Mouse (Mus musculus) CD8-positive naive resting alpha-beta T cell, adult 2 months (primary cell): ENCODE data around the gene Spata2.

Source experiments
- DNase-seq, 2 experiments: peaks; one replicate each; pipeline ENCODE4 v3.0.0; 2022; ENCODE audit warnings: low read depth in 2 of 2, low spot score in 2 of 2

The Spata2 gene

DNA sequence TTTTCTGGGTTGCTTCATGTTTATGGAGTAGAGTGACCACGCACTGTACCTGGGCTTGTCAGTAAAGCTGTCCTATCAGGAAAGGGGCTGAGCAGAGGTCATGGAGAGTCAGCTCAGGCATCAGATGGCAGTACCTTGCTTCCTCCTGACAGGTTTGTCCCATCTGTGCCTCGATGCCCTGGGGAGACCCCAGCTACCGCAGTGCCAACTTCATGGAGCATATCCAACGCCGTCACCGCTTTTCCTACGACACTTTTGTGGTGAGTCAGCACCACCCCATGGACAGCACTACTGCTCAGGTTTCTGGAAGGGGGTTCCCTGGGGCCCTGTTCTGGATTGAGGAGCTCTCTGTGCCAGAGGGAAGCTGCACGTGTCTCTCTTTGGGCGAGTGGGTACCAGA is 19.7 kb upstream of the Spata2 start:
- DNase-seq: no peak

- no peak for DNase-seq
Observed at GRCm38 (mm10) chr2:167510485-167510884, 17.8 kb upstream of the Spata2 start.

- DNase-seq: no peak
Observed at GRCm38 (mm10) chr2:167508569-167508968, 15.9 kb upstream of the Spata2 start.

- no peak for DNase-seq
Observed at GRCm38 (mm10) chr2:167507719-167508385, 15.2 kb upstream of the Spata2 start.

- DNase-seq: no peak
Observed at GRCm38 (mm10) chr2:167506546-167507260, 14.0 kb upstream of the Spata2 start.

DNA sequence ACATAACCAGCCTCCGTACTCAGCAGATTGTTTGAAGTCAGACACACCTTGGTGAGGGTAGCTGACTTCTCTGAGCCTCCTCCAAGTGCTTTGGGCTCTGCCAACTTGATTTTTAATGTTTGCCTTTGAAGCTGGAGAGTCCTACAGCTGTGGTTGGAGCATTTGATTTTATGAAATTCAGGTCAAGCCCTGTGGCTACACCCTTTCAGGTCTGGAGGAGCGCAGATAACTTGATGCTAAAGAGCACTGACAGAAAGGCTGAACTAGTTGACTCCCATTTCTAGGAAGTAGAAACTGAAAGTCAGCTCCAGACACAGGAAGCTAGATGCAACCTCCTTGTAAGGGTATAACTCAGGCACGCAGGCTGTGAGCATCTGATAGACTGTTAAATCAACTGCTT is 12.4 kb upstream of the Spata2 start:
- peak; percentile 46 to 61 for DNase-seq

GRCm38 (mm10) chr2:167503896-167504349 is 11.2 kb upstream of the Spata2 start:
- DNase-seq: no peak

GRCm38 (mm10) chr2:167503253-167503895 is 10.7 kb upstream of the Spata2 start:
- peak; percentile 89 to 90 for DNase-seq

- no peak for DNase-seq
Observed at GRCm38 (mm10) chr2:167502554-167503252, 10.0 kb upstream of the Spata2 start.

GRCm38 (mm10) chr2:167497272-167497671 is 4.6 kb upstream of the Spata2 start:
- DNase-seq: peak; percentile 61 to 80

- DNase-seq: no peak
Observed at GRCm38 (mm10) chr2:167496437-167496836, 3.8 kb upstream of the Spata2 start.

GRCm38 (mm10) chr2:167491757-167492708 is 654 bp downstream of the Spata2 start, which contains the start of gene Rnf114:
Rnf114 (plus strand) TSS chr2:167492645.
- DNase-seq: peak in 1 of 2 experiments; percentile 12

DNA sequence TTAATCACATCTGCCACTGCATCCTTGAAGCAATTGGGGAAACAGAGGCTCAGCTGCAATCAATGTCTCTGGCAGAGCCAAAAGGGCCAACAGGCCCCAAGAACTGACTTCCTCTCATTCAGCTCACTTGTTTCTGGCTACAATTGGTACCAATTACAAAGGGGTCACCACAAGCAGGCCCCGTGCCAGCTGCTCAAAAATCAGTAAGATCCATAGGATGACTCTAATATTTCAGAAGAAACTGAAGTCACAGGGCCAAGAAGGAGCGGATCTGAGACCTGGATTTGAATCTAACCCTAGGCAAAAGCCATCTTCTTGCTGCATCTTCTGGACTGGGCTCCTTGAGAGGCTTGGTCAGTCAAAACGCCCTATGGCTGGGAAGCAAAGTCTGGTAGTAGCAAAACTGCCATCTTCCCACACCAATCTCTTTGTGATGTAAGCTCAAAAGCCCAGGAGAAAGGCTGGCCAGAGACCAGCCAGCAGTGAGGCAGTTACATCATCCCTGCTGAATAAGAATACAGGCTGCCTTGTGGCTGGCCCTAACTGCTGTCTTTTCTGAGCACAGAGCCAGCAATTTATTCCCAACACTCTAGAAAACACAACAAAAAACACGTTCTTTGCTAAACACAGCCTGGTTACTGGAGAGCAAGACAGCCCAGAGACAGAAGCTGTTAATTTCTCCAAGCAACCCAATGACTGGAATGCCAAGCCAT is 1.7 kb downstream of the Spata2 start:
- no peak for DNase-seq

DNA sequence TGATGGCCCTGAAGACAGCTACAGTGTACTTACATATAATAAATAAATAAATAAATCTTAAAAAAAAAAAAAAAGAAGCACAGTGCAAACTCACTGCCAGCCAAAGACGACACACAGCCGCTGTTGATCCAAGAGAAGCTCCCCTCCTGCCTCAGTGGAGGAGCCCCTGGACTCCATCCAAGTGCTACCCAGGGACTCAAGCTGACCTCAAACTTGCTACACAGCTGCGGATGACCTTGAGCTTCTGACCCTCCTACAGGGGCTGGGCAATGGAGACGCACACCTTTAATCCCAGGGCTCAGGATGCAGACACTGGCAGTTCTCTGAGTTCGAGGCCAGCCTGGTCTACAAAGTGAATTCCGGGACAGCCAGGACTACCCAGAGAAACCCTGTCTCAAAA is 4.7 kb downstream of the Spata2 start:
- DNase-seq: no peak

DNA sequence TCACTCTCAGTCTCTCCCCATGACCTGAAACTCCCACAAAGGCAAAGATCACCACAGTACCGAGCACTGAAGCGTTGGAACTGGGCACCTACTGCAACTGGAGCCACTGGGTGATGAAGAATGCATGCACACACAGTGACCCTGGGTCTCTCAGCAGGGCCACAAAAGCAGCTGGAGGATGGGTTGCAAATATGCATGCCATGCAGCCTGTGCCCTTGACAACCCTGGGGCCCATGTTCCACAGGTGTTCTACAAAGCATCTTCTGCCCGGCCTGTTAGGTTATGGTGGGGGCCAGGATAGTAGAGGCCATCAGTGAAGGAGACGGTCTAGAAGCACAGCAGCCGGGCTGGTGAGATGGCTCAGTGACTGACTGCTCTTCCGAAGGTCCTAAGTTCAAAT is 5.1 kb downstream of the Spata2 start:
- DNase-seq: no peak

- DNase-seq: no peak
Observed at GRCm38 (mm10) chr2:167486573-167486972, 6.1 kb downstream of the Spata2 start.

DNA sequence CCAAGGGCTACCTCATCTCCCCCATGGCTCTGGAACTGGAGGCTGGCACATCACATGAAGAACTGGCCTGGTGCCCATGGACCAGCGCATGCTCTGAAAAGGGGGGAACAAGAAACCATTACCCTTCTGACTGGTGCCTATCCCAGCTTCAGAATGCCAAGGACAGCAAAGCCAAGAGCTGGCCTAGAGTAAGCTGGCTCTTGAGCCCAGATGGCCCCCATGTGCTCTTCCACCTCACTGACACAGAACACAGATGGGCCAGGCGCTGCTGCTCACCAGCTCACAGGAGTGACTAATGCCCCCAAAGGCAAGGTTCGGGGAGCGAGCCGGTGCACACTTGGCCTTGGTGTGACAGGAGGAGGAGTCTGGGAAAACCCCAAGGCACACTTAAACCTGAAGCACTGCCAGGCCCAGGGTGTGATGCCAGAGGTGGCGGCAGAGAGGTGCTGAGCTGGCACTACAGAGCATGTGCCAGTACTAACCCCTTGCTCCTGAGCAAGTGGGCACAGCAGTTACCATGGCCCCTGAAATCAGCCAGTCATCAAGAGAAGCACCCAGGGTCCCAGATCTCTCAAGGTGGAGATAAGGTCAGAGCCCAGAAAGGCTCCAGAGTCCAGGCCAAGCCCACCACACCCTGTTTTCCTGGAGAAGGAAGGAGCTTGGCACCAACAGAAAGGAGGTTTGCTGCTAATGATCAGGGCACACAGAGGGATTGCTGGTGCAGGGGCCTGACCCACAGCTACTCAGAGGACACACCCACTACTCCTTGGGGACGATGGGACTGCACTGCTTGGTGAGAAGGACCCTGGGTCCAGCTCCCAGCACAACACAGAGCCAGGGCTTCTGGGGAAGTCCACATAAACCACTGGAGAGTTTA is 6.9 kb downstream of the Spata2 start:
- no peak for DNase-seq

DNA sequence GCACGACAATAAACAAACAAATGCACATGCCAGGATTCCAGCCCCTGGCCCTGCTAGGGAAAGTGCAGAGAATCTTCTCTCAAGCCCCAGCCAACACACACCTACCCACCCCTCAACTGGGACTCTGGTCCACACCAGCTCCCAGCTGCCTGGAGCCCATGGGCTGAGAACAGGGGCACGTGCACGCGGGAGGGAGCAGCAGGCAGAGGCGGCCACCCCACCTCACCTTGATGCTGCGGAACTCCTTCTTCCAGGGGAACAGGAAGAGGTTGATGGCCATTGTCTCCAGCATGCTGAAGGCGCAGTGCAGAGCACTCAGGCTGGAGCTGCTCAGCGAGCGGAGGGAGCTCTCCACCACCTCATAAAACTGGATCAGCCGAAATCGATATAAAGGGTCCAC is 7.8 kb downstream of the Spata2 start:
- no peak for DNase-seq
